2 mouse cellular contexts compared by ENCODE assay signal in genomic region chr4:108347111-108347510, GRCm38 (mm10).
TF ChIP-seq lines count a peak whose summit lies in the region.

No protein-coding gene starts in this region.

TF ChIP-seq in CH12.LX, 34 proteins besides CTCF, POLR2A, EP300 and RAD21:
- TF ChIP-seq ETS1 (conservative IDR thresholded peaks at IDR 0.05; ENCODE audit: low read depth, low read length), result peak; percentile 73
- TF ChIP-seq ZNF384 (IDR thresholded peaks at IDR 0.05; ENCODE audit: low read depth, low read length), result peak; percentile 87
- no peak for TF ChIP-seq MAZ (IDR thresholded peaks at IDR 0.05; ENCODE audit: low read depth, low read length)

TF ChIP-seq in myocyte, 11 proteins besides CTCF, POLR2A, EP300 and RAD21:
- TF ChIP-seq TCF12 (IDR thresholded peaks at IDR 0.05; ENCODE audit: insufficient read depth, poor library complexity, severe bottlenecking) (no peak), CEBPB (IDR thresholded peaks at IDR 0.05; ENCODE audit: insufficient read depth, poor library complexity, severe bottlenecking) (peak; percentile 86)
